Mouse (Mus musculus): ENCODE data around the gene Kpna1. TPM values are rescaled to one million over a fixed set of nuclear protein-coding genes. Genes with fewer than 3 reads are reported as not detected.
"Not testable (repeated sequence)": the region's sequence is repeated elsewhere in the genome, so short reads cannot be mapped to it uniquely, and the experiment has no call there.

The Kpna1 gene
- polyA plus RNA-seq, 1 experiment from 2014 or later: 35.9 TPM

- no peak for ATAC-seq (ENCODE audit: low FRiP score, low TSS enrichment)
- Histone ChIP-seq H3K4me2 (replicated peaks; ENCODE audit: low read depth, low read length) (peak overlapping the region; percentile 65), H3K4me1 (ENCODE audit: insufficient read depth, low read length) (peaks cover 17% of the 10 kb centered on the region), H3K4me3 (ENCODE audit: low read length) (peak overlapping the region; percentile 81), H3K36me3 (ENCODE audit: insufficient read depth, low read length) (peaks cover 28% of the 10 kb centered on the region), H3K27me3 (ENCODE audit: insufficient read depth, low read length) (no peaks in the 10 kb centered on the region), H3K9me3 (ENCODE audit: low read length) (no peaks in the 10 kb centered on the region), H3K27ac (ENCODE audit: low read length) (peak overlapping the region; percentile 86), H3K9ac (replicated peaks; ENCODE audit: low read length) (peak overlapping the region; percentile 89)
- WGBS: 22% methylated on average over 11 of the region's 11 CpGs
Observed at GRCm38 (mm10) chr16:36041625-36042020, 63.1 kb downstream of the Kpna1 start.

DNA sequence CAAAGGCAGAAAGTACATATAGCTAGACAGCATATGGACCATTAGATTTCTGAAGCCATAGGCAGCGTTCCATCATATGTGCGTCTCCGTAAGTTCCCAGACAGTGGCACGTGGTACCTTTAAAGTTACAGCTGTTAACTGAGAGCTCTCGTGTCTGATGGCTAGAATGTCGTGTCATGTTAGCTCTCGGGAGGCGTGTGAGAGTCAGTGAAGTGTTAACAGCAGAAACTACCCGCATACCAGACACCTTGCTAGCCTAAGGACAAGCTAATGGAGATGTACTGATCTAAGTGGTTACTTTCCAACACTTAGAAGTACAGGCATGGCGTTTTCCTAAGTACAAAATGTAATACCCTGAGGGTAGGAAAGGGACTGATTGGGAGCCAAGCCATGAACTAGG lies 64.5 kb downstream of the Kpna1 start:
- Histone ChIP-seq H3K27ac (ENCODE audit: low read length) (no peak overlapping the region), H3K4me3 (ENCODE audit: low read length) (no peak overlapping the region), H3K4me1 (ENCODE audit: insufficient read depth, low read length) (peaks cover 17% of the 10 kb centered on the region), H3K4me2 (replicated peaks; ENCODE audit: low read depth, low read length) (no peak overlapping the region), H3K9ac (replicated peaks; ENCODE audit: low read length) (no peak overlapping the region), H3K9me3 (ENCODE audit: low read length) (no peaks in the 10 kb centered on the region), H3K36me3 (ENCODE audit: insufficient read depth, low read length) (peaks cover 36% of the 10 kb centered on the region), H3K27me3 (ENCODE audit: insufficient read depth, low read length) (no peaks in the 10 kb centered on the region)
- 70% methylated on average over 10 of the region's 10 CpGs for WGBS
- no peak for ATAC-seq (ENCODE audit: low FRiP score, low TSS enrichment)

DNA sequence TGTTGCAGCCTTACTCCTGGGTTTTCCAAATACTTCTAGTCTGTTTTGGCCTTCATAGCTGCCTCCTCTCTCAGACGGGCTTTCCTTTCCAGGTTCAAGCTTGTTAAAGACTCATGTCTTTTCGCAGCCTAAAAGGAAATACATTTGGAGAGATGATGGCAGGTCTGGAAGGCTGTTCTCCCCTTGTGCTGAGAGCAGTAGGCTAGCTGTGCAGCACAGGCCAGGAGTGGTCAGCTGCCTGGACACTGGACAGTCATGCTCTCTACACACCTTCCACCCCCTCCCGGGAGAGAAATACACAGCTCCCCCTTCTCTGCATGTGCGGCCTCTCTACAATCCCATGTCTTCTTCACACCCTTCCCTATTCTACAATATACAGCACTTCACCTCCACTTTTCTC lies 65.4 kb downstream of the Kpna1 start:
- H3K27me3 ChIP-seq (ENCODE audit: insufficient read depth, low read length): no peaks in the 10 kb centered on the region
- no peaks in the 10 kb centered on the region for H3K9me3 ChIP-seq (ENCODE audit: low read length)
- H3K4me2 ChIP-seq (replicated peaks; ENCODE audit: low read depth, low read length): no peak overlapping the region
- no peak for ATAC-seq (ENCODE audit: low FRiP score, low TSS enrichment)
- no peak overlapping the region for H3K27ac ChIP-seq (ENCODE audit: low read length)
- peaks cover 45% of the 10 kb centered on the region for H3K36me3 ChIP-seq (ENCODE audit: insufficient read depth, low read length)
- no peak overlapping the region for H3K9ac ChIP-seq (replicated peaks; ENCODE audit: low read length)
- H3K4me3 ChIP-seq (ENCODE audit: low read length): no peak overlapping the region
- H3K4me1 ChIP-seq (ENCODE audit: insufficient read depth, low read length): peaks cover 17% of the 10 kb centered on the region
- WGBS: 85% methylated on average over 4 of the region's 4 CpGs

DNA sequence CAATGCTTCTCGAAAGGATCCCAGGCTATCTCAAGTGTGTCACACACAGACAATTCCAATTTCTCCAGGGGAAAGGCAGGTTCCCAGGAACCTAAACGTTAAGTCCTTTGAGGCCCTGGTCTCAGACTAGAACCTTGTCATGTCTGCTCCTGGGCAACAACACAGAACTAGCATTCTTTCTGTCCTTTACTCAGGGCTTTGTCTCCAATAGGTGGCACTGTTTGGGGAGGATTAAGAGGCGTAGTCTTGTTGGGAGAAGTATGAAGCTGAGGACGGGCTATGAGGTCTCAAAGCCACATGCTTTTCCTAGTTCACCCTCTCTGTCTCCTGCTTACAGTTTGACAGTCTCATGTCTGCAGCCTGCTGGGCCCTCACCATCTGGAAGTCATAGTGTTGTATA lies 69.0 kb downstream of the Kpna1 start:
- Histone ChIP-seq H3K27me3 (ENCODE audit: insufficient read depth, low read length) (no peaks in the 10 kb centered on the region), H3K4me3 (ENCODE audit: low read length) (no peak overlapping the region), H3K4me2 (replicated peaks; ENCODE audit: low read depth, low read length) (no peak overlapping the region), H3K9me3 (ENCODE audit: low read length) (no peaks in the 10 kb centered on the region), H3K27ac (ENCODE audit: low read length) (no peak overlapping the region), H3K9ac (replicated peaks; ENCODE audit: low read length) (no peak overlapping the region), H3K36me3 (ENCODE audit: insufficient read depth, low read length) (peaks cover 72% of the 10 kb centered on the region), H3K4me1 (ENCODE audit: insufficient read depth, low read length) (peaks cover 2% of the 10 kb centered on the region; the same call in 1 of the 2 replicates)
- ATAC-seq (ENCODE audit: low FRiP score, low TSS enrichment): no peak
- WGBS: 88% methylated on average over 4 of the region's 4 CpGs

GRCm38 (mm10) chr16:36051491-36051890 lies 72.9 kb downstream of the Kpna1 start:
- Histone ChIP-seq H3K4me3 (ENCODE audit: low read length) (no peak overlapping the region), H3K36me3 (ENCODE audit: insufficient read depth, low read length) (peaks cover 50% of the 10 kb centered on the region), H3K9me3 (ENCODE audit: low read length) (no peaks in the 10 kb centered on the region), H3K4me2 (replicated peaks; ENCODE audit: low read depth, low read length) (no peak overlapping the region), H3K4me1 (ENCODE audit: insufficient read depth, low read length) (no peaks in the 10 kb centered on the region), H3K9ac (replicated peaks; ENCODE audit: low read length) (no peak overlapping the region), H3K27ac (ENCODE audit: low read length) (no peak overlapping the region), H3K27me3 (ENCODE audit: insufficient read depth, low read length) (no peaks in the 10 kb centered on the region)
- WGBS: 87% methylated on average over 6 of the region's 6 CpGs
- ATAC-seq (ENCODE audit: low FRiP score, low TSS enrichment): no peak

DNA sequence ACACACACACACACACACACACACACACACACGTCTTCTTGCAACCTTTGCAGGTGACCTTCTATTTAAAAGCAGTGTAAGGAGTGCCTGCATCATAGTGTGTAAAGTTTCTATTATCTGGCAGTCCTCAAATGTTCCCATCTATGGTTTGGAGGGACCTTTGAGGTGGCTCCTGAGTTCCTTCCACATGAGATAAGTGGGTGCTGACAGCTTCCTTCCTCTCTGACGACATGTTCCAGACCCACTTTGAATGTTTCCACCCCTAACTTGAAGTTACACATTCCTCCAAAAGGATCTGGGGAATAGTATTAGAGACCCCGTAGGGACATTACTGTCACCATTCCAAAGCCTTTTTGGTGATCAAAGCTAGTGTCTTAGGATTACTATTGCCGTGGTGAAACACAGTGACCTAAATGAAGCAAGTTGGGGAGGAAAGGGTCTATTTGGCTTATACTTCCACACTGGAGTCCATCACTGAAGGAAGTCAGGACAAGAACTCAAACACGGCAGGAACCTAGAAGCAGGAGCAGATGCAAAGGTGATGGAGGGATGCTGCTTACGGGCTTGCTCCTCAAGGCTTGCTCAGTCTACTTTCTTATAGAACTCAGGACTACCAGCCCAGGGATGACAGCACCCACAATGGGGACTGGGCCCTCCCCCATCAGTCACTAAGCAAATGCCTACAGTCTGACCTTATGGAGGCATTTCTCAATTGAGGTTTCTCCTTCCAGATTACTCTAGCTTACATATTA lies 75.2 kb downstream of the Kpna1 start:
- peaks cover 36% of the 10 kb centered on the region for H3K36me3 ChIP-seq (ENCODE audit: insufficient read depth, low read length)
- no peaks in the 10 kb centered on the region for H3K4me1 ChIP-seq (ENCODE audit: insufficient read depth, low read length)
- H3K9ac ChIP-seq (replicated peaks; ENCODE audit: low read length): no peak overlapping the region
- H3K27ac ChIP-seq (ENCODE audit: low read length): no peak overlapping the region
- ATAC-seq (ENCODE audit: low FRiP score, low TSS enrichment): no peak
- no peak overlapping the region for H3K4me3 ChIP-seq (ENCODE audit: low read length)
- H3K27me3 ChIP-seq (ENCODE audit: insufficient read depth, low read length): no peaks in the 10 kb centered on the region
- 84% methylated on average over 6 of the region's 6 CpGs for WGBS
- H3K4me2 ChIP-seq (replicated peaks; ENCODE audit: low read depth, low read length): no peak overlapping the region
- H3K9me3 ChIP-seq (ENCODE audit: low read length): no peaks in the 10 kb centered on the region

- Histone ChIP-seq H3K9me3 (ENCODE audit: low read length) (no peaks in the 10 kb centered on the region), H3K4me1 (ENCODE audit: insufficient read depth, low read length) (no peaks in the 10 kb centered on the region), H3K27me3 (ENCODE audit: insufficient read depth, low read length) (no peaks in the 10 kb centered on the region), H3K36me3 (ENCODE audit: insufficient read depth, low read length) (peaks cover 25% of the 10 kb centered on the region), H3K9ac (replicated peaks; ENCODE audit: low read length) (no peak overlapping the region), H3K27ac (ENCODE audit: low read length) (no peak overlapping the region), H3K4me3 (ENCODE audit: low read length) (no peak overlapping the region), H3K4me2 (replicated peaks; ENCODE audit: low read depth, low read length) (no peak overlapping the region)
- 91% methylated on average over 8 of the region's 8 CpGs for WGBS
- no peak for ATAC-seq (ENCODE audit: low FRiP score, low TSS enrichment)
Observed at GRCm38 (mm10) chr16:36054920-36055319, 76.4 kb downstream of the Kpna1 start.

- H3K4me3 ChIP-seq (ENCODE audit: low read length): no peak overlapping the region
- H3K27ac ChIP-seq (ENCODE audit: low read length): no peak overlapping the region
- H3K36me3 ChIP-seq (ENCODE audit: insufficient read depth, low read length): peaks cover 17% of the 10 kb centered on the region
- H3K27me3 ChIP-seq (ENCODE audit: insufficient read depth, low read length): no peaks in the 10 kb centered on the region
- H3K9me3 ChIP-seq (ENCODE audit: low read length): no peaks in the 10 kb centered on the region
- H3K9ac ChIP-seq (replicated peaks; ENCODE audit: low read length): no peak overlapping the region
- no peak for ATAC-seq (ENCODE audit: low FRiP score, low TSS enrichment)
- 92% methylated on average over 11 of the region's 11 CpGs for WGBS
- no peaks in the 10 kb centered on the region for H3K4me1 ChIP-seq (ENCODE audit: insufficient read depth, low read length)
- H3K4me2 ChIP-seq (replicated peaks; ENCODE audit: low read depth, low read length): no peak overlapping the region
Observed at GRCm38 (mm10) chr16:36056416-36056815, 77.9 kb downstream of the Kpna1 start.

DNA sequence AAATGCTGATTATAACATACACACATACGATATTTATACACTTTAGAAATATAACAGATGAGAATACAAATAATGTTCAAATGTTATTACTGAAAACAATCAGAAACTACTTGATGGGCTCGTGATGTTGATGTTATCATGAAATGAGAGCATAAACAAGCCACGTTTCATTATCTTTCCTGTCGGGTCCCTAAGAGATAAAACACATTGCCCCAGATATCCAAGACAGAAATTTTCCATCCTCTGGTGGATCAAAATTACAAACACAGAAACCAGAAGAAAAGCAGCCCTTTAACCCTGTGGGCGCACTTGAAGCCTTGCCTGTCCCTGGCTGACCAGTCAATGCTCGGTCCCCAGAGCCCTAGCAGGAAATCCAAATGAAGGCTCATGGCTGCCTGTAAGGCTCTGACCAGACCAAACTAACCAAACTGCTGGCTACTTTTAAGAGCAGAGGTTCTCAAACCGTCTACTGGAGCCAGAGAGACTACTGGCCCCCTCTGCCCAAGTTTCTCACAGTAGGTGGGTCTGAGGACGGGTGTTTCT lies 79.5 kb downstream of the Kpna1 start:
- Histone ChIP-seq H3K36me3 (ENCODE audit: insufficient read depth, low read length) (peaks cover 9% of the 10 kb centered on the region; the same call in 1 of the 2 replicates), H3K9ac (replicated peaks; ENCODE audit: low read length) (no peak overlapping the region), H3K27me3 (ENCODE audit: insufficient read depth, low read length) (no peaks in the 10 kb centered on the region), H3K4me1 (ENCODE audit: insufficient read depth, low read length) (no peaks in the 10 kb centered on the region), H3K9me3 (ENCODE audit: low read length) (no peaks in the 10 kb centered on the region), H3K4me2 (replicated peaks; ENCODE audit: low read depth, low read length) (no peak overlapping the region), H3K27ac (ENCODE audit: low read length) (no peak overlapping the region), H3K4me3 (ENCODE audit: low read length) (no peak overlapping the region)
- 65% methylated on average over 8 of the region's 8 CpGs for WGBS
- ATAC-seq (ENCODE audit: low FRiP score, low TSS enrichment): no peak

DNA sequence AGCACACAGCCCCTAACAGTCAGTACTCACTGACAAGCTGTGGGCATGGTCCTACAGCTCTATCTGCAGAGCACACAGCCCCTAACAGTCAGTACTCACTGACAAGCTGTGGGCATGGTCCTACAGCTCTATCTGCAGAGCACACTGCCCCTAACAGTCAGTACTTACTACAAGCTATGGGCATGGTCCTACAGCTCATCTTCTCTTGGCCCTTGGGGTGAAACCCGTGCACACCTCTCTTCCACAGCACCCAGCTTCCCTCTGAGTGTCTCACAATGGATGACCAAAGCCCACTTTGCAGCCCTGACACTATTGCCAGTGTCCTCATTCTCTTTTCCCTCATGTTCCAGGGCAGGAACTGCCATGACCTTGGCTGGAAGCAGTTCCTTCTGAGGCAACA lies 84.0 kb downstream of the Kpna1 start:
- not testable (repeated sequence) for H3K4me1 ChIP-seq (ENCODE audit: insufficient read depth, low read length); H3K4me3 ChIP-seq (ENCODE audit: low read length); ATAC-seq (ENCODE audit: low FRiP score, low TSS enrichment); H3K27me3 ChIP-seq (ENCODE audit: insufficient read depth, low read length); H3K27ac ChIP-seq (ENCODE audit: low read length); H3K9me3 ChIP-seq (ENCODE audit: low read length); H3K4me2 ChIP-seq (replicated peaks; ENCODE audit: low read depth, low read length); H3K9ac ChIP-seq (replicated peaks; ENCODE audit: low read length); H3K36me3 ChIP-seq (ENCODE audit: insufficient read depth, low read length)
- 88% methylated on average over 1 of the region's 1 CpGs for WGBS
